Mouse (Mus musculus) heart, adult 11 months (tissue): ENCODE data around the gene Cd109.

ENCODE experiments used
- DNase-seq: peaks from one replicate; pipeline ENCODE4 v3.0.0; 2022

Gene Cd109

DNA sequence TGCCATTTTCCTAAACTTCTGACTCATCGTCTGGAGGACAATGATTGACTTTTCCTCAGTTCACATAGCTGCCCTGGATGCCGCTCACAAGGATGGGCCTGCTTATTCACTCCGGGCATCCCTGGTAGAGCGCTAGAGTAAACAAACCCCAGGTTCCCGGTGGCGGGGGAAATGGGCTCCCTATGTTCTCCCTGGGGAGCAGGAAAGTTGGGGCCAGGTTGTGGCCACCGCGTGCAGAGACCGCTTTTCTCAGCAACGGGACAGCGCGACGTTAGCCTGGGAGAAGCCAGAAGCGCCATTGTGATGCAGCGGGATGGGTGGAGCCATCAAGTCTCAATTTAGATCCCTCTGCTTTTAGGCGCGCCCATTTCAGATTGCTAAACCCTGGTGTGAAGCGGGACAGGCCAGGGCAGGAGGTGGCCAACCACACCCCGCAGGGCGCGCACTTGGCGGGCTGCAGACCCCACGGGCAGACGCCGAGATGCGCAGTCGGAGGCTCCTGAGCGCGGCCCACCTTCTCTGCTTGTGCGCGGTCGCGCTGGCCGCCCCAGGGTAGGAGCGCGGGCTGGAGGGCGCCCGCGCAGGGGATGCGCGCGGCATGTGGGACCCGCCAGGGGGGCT, at the start of gene Cd109:
Cd109 (plus strand) TSS at position 146 of the 621 bp plus-strand sequence.
- DNase-seq, result peak; percentile 95

GRCm38 (mm10) chr9:78569934-78570333, 45.4 kb upstream of the Cd109 start:
- no peak for DNase-seq

GRCm38 (mm10) chr9:78576466-78576865, 38.9 kb upstream of the Cd109 start:
- peak; percentile 34 for DNase-seq

DNA sequence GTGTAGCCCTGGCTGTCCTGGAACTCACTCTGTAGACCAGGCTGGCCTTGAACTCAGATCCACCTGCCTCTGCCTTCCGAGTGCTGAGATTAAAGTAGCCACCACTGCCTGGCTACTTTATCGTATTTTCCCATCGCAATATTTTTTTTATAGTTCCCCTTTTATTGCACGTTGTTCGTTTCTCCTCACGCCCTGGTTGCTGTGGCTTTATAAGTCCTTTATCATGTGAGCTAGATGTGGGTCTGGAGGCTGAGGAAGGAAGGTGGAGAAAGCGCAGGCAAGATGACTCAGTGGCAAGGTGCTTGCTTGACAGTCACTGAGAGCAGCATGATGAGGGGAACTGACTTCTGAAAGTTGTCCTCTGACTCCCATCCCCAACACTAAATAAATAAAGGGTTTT, 36.5 kb upstream of the Cd109 start:
- peak; percentile 72 for DNase-seq

DNA sequence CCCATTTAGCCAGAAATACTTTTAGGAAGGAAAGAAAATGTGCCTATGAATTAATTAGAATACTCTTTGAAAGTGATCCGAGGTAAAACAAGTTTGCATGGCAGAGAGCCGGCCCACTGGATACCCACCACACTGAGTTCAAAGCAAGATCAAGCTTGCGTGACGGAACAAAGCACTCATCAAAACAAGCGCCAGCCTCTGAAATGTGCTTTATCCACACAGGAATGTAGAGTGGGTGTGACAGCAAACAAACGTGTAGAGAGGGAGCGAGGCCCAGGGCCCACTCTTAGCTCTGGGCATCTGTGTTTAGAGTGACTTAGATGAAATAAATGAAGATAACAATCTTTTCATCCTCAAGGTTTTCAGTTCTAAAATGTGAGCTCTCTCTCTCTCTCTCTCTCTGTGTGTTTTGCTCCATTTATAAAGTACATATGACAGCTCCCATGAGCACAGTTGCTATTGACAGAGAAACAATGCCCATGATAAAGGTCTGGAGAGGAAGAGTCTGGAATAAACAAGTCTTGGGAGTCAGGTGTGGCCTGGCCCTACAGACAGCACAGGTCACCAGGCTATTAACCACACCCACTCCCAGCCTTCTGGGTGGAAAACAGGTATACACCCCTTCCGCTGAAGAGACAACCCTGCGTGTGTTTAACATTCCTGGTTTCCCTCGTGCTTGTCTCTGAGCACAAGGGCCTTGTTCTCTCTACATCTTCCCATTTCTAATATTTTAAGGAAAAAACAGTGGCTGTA, 35.5 kb upstream of the Cd109 start:
- peak; percentile 48 for DNase-seq

DNA sequence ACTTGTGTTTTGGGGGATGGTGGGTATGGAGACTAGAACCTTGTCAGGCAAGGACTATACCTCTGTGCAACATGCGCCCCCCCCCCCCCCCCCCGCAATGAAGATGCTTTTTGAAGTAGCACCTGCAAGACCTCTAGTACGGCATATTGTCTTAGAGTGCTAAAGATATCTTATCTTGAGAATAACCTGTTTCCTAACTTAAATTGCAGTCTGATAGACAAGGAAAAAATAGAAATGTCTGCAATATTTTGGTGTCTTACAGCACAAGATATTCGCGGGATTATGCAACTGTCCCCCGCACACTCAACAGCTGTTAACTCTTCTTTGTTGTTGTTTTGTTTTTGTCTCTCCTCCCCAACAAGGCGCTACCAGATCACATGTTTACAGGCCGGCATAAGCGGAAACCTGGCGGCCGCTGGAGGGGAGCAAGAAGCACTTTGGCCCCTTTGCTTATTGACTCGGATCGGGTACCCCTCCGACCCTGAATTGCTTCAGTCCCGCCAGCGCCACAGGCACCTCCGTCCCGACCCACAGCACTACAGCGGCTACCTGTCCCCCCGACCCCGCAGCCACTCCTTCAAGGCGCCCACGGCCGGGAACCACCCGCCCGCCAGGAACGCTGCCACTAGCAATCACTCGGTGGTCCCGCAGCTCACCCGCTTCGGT, 28.0 kb upstream of the Cd109 start:
- DNase-seq, result no peak

DNA sequence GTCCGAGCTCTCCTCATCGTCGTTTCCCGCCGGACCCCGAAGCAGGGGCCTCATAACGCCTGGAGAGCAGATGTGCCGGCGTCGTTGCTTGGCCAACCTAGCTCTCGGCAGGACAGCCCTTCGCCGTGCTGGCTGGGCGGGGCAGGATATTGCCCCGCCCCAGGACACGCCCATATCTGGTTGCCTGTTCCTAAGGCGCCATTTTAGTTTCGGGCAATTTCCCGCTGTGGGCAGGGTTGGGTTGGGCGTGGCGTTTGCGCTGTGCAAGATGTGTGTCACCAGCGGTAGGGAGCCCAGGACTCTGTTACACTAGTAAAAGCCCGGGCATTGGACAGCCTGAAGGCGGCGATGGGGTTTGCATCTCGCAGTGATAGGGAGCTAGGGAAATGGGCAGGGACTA, 27.4 kb upstream of the Cd109 start, which contains the start of gene Slc17a5:
Slc17a5 (minus strand) TSS at position 128 of the 400 bp plus-strand sequence.
- peak; percentile 99 for DNase-seq

DNA sequence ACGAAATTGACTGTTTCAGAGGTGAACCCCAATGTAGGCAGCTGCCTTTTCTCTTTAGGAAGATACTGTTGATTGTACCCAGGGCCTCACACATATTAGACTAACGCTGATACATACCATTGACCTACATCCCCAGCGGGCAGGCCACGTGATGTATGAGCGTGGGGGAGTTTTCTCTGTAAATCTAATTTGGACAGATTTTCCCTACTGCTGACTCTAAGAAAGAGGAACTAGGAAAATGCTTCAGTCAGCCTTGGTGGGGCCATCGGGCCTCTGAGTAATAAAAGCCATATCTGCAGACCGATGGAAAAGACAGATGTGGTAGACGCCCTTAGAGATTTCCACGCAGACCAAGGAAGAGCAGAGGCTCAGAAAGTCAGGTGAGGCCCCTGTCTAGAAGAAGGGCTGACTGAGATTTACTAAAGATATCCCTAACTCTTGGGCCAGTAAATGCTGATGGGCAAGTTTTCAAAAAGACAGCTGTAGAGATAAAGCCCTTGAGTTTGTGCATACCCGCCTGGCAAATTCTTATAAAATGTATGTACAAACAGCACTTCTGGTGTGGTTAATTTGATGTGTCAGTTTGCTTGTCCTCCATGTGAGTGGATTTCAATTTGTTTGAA, 26.8 kb upstream of the Cd109 start:
- DNase-seq, result peak; percentile 97

DNA sequence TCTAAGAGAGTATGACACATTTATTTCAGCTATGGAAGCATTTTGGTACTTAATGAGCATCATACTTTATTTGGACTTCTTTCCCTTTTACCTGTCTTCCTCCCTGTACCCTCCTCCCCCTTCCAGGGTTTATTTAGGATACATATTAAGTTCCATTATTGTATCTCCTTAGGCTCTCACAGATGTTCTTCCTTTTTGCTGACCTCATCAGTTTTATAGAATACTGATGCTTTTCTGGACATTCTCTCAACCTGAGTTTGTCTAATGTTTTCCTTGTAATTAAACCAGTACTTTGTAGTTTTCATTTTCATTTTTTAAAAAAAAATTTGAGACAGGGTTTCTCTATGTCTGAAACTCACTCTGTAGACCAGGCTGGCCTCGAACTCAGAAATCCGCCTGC, 24.9 kb upstream of the Cd109 start:
- no peak for DNase-seq

DNA sequence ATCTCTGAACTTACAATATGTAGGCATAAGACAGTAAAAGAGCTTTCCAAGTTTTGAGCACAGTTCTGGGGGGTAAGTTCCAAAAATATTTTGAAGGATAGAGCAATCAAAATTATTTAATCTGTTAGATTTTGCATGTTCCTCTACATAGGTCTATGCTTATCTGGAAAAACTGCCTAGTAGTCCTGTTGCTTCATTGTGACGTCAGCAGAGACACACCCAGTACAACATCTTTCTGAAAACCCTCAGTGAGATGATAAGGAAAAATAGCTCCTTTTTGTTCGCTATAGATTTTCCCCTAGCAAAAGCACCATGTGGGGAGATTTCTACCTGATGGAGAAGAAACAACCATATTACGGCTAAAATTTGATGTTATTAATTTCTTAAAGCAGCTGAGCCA, 20.1 kb upstream of the Cd109 start:
- DNase-seq, result no peak

- peak; percentile 70 for DNase-seq
Measured at GRCm38 (mm10) chr9:78595769-78596555, 19.4 kb upstream of the Cd109 start.

- peak; percentile 84 for DNase-seq
Measured at GRCm38 (mm10) chr9:78596834-78597233, 18.5 kb upstream of the Cd109 start.

- peak; percentile 22 for DNase-seq
Measured at GRCm38 (mm10) chr9:78599927-78600326, 15.4 kb upstream of the Cd109 start.

DNA sequence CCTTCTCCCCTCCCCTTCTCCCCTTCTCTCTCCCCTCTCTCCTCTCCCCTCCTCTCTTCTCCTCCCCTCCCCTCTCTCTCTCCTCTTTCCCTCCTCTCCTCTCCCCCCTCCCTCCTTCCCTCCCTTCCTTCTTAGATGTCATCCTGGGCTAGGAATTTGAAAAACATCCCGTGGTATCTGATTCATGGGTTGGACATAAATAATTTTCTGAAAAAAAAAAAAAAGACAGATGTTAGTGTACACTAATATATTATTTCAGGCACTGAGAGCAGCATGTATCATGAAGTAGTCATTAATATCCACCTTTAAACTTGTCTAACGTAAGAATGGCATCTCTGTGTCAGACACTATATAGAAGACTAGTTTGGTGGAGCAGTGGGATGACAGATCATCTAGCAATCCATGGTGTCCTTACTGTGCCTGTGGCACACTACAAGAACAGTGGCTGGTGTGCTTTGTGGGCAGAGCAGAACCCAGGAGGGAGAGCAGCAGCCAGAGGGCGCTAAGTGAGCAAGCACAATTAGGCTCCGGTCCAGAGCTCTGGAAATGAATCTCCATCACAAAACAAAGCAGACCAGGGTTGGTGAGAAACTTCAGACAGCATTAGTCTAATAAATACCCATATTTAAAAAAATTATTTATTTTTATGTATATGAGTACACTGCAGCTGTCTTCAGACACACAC, 14.2 kb upstream of the Cd109 start:
- DNase-seq, result peak; percentile 34

DNA sequence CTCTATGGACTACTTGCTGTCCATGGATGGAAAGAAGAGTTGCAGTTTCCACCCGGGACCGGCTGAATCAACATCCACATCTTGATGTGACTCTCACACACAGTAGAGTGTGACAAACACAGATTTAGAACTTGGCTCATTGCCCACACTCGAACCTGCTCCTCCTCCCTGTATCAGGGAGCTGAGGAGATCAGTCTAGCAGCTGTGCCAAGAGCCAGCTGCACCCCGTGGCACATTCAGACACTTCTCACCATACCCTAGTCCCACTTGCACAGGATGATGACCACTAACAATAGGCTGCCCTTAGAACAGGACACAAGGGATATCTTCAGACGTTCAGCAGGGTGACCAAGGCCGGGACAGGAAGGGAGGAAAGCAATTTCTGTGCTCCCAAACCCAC, 1.1 kb upstream of the Cd109 start:
- DNase-seq, result peak; percentile 88

DNA sequence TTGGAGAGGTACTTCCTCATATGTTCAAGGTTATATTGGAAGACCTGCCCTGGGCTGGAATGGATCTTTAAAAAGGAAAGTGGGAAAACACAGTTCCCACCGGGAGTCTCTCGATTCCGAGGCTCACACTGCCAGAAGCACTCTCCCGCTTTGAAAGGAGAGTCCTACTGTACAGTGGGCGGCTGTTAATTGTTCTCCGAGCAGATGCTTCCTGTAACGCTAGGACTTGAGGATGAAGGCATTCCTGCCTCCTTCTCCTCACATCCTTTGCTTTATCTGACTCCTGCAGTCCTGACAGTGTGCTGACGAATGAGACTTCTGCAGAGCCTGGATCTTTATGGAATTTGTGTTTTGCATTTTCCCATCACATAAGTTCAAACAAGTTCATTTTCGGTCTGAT, 3.9 kb downstream of the Cd109 start:
- peak; percentile 91 for DNase-seq

DNA sequence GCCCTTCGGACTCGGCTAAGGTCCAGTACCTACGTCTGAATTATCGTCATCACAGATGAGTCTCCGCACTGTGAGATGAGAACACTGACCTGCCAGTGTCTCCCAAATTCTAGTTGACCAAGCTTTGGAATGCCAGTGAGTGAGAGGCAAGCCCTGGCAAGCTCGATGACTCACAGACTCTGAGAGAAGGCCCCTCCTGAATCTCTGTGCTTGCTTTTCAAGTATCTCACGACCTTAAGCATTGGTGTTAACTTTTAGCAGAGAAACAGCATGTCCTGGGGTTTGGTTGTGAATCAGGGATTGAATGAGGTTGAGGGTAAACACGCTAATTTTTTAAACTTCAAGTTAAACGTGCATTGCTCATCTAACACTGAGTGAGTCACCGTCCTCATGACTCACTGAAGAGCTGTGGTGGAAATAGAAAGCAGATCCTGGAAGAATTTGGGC, 8.0 kb downstream of the Cd109 start:
- peak; percentile 86 for DNase-seq

DNA sequence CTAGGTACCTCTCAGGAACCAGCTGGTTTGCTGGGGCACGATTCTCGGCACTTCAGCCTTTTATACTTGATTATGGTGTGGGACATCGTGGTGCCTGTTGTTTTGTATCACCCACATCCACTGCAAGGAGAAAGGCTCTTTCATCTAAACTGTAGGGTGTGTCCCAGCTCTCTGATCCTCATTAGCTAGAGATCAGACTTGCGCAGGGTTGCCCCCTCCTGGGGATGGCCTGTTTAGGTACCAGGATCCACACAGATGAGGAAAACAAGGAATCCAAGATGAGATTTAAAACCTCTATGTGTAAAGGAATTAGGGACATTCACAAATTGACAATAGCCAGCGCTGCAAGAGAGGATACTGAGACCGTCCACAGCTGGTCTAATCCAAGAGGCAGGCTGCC, 14.6 kb downstream of the Cd109 start:
- DNase-seq, result peak; percentile 70

GRCm38 (mm10) chr9:78631755-78632434, 16.5 kb downstream of the Cd109 start:
- peak; percentile 27 for DNase-seq

- peak; percentile 71 for DNase-seq
Measured at GRCm38 (mm10) chr9:78633976-78634375, 18.6 kb downstream of the Cd109 start.

DNA sequence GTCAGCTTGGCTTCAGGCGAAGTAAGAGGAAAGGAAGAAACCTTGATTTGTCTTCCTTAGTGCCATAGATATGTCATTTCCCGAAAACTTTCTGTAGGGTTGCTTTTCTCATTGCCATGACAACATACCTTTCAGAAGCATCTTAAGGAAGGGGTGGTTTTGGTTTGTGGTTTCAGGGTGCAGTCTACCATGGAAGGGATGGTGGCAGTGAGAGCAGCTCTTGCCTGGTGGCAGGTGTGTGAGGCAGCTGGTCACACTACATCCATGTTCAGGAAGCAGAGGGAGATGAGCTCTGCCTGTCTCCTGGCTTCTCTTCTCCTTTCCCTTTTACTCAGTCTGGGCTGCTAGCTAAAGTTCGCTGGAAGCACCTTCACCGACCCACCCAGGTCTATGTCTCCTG, 26.0 kb downstream of the Cd109 start:
- DNase-seq, result no peak
